Mouse (Mus musculus) left cerebral cortex, postnatal 36 days (tissue): ENCODE results near the gene Sox5. TPM values are rescaled to one million over a fixed set of nuclear protein-coding genes. Genes with fewer than 3 reads are reported as not detected.
A peak's percentile ranks its signal among the peaks of the same experiment; 100 is the strongest.

ENCODE experiments used
- DNase-seq, 2 experiments: peaks; one replicate each; pipeline ENCODE4 v3.0.0; 2021 to 2022; ENCODE audit warnings: low spot score in 2 of 2, mixed read lengths in 1 of 2
- intact Hi-C: fragments of 180-260 bp; cut with DNase I; formaldehyde crosslinking; loops from one replicate; pipeline ENCODE4 v1.15.1; 2025
- total RNA-seq, 2 experiments: library from RNA; stranded (reverse); gene quantifications; 2 replicates each; pipeline ENCODE4 v1.2.3; 2021

Gene Sox5
- total RNA-seq, 2 experiments from 2014 or later = 52.1 to 57.9 TPM

DNA sequence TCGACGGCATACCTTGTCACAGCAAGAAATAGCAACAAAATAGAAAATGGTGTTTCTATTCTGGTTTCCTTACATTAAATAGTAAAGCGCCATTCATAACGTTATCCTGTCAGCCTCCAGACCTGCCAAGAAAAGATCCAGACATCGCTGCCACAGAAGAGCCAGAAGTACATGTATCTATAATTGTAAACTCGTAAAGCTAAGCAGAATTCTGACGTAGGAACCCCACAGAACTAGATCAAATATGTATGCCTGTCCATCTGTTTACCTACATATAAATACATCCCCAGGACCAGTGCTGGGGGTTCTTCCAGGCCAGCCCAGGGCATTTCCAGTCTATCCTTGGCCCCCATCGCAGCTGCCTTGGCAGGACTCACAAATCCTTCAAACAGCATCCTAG lies 265.9 kb downstream of the Sox5 start:
- intact Hi-C loops = no loop called here
- no peak for DNase-seq

GRCm38 (mm10) chr6:144513761-144514160 lies 268.0 kb downstream of the Sox5 start:
- no peak for DNase-seq
- intact Hi-C loops = no loop called here

GRCm38 (mm10) chr6:144511925-144512324 lies 269.9 kb downstream of the Sox5 start:
- no peak for DNase-seq
- intact Hi-C loops = no loop called here

- intact Hi-C loops = no loop called here
- peak; percentile 24 to 31 for DNase-seq
Observed at GRCm38 (mm10) chr6:144510147-144510546, 271.6 kb downstream of the Sox5 start.

DNA sequence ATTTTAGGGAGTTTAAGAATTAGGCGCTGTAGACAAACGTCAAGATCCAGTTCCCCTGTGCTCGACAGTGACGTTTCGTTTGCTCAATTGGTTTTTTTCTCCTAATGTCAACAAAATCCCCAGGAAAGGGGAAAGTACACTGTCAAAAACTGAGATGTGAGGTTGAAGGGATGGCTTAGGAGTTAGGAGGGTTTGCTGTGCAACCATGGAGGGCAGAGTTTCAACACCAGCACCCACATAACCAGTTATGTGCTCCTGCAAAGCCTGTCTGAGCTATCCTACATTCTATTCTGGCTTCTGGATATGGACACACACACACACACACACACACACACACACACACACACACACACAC lies 277.6 kb downstream of the Sox5 start:
- DNase-seq = no peak
- intact Hi-C loops = loop anchor here (10.0 kb wide), 1 partner anchor 281 kb away; the partner anchor contains the start of gene Sox5

- intact Hi-C loops = loop anchor here (10.0 kb wide), 1 partner anchor 281 kb away; the partner anchor contains the start of gene Sox5
- DNase-seq = no peak
Observed at GRCm38 (mm10) chr6:144503399-144504196, 278.2 kb downstream of the Sox5 start.

DNA sequence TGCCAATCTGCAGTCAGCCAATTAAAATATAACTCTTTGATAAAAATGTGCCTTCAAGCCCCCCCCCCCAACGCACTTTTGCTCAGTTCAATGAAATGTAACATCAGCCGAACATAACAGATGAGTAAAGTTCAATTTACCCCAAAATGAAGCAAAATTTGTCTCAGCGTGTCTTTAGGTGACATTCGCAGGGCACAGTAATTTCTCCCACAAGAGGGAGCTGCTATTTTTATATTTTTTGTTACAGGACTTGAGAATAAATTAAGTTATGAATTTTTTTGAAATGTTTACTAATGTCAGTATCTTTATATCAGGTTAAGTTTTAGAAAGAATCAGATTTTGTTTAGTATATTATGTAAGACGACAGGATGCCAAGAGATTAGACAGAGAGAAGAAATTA lies 280.3 kb downstream of the Sox5 start:
- intact Hi-C loops = loop anchor here (10.0 kb wide), 1 partner anchor 283 kb away; the partner anchor contains the start of gene Sox5

DNA sequence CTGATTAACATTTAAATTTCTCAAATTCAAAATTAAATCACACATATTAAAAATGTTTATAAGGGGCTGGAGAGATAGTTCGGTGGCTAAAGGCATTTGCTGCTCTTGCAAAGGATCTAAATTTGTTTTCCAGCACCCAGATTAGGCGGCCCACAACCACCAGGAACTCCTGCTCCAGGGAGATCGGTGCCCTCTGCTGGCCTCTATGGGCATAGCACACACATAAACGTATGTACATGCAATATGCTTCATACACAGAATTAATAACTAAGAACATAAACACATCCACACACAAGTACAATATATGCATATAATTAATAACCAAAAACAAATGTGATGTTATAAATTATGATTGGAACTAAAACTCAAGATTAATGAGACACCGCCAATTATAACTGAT lies 283.6 kb downstream of the Sox5 start:
- no peak for DNase-seq
- intact Hi-C loops = no loop called here

More for the DNA sequence above, 280.3 kb downstream of the Sox5 start:
- DNase-seq = no peak

GRCm38 (mm10) chr6:144491761-144492415 lies 289.9 kb downstream of the Sox5 start:
- DNase-seq = no peak
- intact Hi-C loops = no loop called here

- intact Hi-C loops = no loop called here
- DNase-seq = no peak
Observed at GRCm38 (mm10) chr6:144490896-144491295, 290.9 kb downstream of the Sox5 start.

DNA sequence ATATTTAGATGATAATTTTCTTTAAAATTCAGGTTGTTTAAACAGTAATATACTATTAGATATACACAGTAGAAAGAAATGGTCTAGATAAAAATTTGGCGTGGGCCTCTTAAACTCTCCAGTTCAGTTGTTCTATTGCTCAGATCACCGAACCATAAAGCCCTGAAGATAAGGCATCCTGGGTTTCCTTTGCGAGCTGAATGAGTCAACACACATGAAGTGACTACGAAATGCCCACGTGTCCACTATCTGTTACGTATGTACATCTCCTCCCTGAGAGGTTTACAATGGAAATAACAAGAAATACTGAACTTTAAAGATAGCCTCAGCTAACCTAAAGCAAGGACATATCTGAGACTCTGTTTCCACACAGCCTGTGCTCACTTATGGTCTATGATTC lies 296.2 kb downstream of the Sox5 start:
- intact Hi-C loops = no loop called here
- no peak for DNase-seq

DNA sequence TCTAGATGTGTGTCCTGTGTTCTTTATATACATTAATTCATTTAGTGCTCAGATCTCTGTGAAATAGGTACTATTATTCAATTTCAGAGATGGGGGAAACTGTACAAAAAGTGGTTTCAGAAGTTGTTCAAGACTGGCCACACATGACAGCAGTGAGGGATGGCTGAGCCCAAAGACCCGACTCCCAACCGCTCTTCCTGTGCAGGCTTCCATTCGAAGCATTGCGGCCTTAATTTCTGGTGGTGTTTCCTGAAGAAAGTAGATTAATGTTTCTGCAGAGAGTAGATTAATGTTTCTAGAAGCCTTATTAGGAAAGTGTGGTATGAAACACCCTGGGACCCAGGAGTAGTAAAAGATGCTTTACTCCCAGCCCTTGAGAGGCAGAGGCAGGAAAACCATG lies 298.6 kb downstream of the Sox5 start:
- no peak for DNase-seq
- intact Hi-C loops = no loop called here

DNA sequence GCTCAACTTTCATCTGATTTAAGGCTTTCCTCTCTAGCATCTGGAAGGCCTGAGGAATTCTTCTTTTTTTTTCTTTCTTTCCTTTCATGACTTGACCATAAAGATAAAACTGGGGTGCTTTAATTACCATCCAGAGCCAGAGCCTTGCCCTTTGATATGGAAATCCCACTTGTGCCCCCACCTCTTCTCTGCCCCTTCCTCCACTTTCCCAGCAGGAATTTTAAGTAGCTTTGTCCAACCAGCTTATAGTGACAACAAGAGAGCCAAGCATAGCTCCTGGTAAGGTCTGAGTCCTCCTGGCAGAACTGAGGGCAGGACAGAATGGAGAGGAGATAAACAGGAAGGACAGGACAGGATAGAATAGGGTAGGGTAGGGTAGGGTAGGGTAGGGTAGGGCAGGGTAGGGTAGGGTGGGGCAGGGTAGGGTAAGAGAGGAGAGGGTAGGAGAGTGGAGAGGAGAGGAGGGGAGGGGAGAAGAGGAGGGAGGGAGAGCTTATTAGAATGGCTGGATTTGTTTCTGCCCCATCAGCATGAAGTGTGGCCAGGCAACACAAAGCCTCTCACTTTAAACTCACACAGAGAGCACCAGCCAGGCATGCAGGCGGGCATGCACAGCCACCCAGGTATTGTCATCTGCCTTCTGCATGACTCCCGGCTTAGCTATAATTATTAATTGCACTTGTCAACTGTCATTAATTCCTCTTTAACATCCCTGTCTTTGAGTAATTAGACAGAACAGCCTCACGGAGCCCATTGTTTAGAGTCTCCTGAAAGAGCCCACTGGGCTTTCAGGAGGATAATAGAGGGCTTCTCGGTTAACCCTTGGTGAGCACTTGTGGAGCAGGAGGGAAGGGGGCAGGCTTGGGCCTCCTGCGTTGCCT lies 300.9 kb downstream of the Sox5 start:
- intact Hi-C loops = no loop called here
- no peak for DNase-seq

- DNase-seq = no peak
- intact Hi-C loops = no loop called here
Observed at GRCm38 (mm10) chr6:144479861-144480260, 301.9 kb downstream of the Sox5 start.

- no peak for DNase-seq
- intact Hi-C loops = no loop called here
Observed at GRCm38 (mm10) chr6:144477287-144478064, 304.3 kb downstream of the Sox5 start.

- intact Hi-C loops = no loop called here
- no peak for DNase-seq
Observed at GRCm38 (mm10) chr6:144473437-144473836, 308.3 kb downstream of the Sox5 start.

DNA sequence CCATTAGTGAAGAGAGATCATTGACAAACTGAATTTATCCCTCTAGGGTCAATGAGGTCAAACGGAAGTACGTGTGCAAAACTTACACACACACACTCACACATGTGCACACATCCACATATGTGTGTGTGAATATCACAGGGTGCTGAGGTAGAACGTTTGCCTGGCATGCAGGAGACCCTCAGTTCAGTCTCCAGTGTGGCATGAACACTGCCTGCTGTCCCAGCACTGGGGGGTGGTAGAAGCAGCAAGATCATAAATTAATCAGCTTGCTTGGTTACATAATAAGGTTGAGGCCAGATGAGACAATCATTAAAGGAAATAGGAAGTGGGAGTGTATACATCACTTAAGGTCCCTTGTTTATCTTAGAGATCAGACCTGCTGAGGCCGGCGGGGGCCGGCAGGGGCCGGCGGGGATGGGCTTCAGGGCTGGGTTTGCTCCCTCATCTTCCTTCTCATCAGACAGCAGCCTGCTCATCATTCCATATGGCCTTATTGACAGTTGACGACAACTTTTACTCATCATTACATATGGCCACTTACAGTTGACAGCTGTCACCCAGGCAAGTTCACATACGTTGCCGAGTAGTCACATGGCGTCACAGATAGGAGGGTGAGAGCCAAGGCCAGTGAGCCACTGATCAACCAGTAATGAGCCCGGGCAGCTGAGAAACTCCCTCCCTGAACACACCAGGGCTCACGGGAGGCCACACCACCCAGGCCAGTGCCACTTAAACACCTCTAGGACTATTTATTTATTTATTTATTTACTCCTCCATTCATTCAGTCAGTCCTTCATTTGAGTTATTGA lies 309.5 kb downstream of the Sox5 start:
- DNase-seq = no peak
- intact Hi-C loops = no loop called here

DNA sequence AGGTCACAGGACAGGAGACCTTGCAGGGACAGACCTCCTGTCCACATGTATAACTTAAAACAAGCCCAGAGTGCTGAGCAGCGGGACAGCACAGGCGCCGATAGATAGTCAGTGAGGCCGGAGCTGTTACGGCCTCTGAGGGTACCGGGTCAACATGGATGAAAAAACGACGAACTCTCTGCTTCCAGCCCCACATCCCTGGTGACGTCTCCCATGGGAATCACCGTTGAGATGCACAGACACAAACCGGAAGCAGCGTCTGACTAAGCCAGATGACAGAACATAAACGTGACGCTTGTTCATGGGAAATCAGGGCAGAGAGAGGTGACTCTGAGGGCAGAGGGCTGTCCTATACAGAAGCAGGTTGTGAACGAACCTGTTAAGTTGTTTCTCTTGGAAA lies 315.1 kb downstream of the Sox5 start:
- intact Hi-C loops = no loop called here

GRCm38 (mm10) chr6:144463691-144464090 lies 318.1 kb downstream of the Sox5 start:
- no peak for DNase-seq
- intact Hi-C loops = no loop called here

More for the DNA sequence above, 315.1 kb downstream of the Sox5 start:
- no peak for DNase-seq
